Mouse (Mus musculus) left cerebral cortex, adult 2 months (tissue): ENCODE data around the gene Abhd6. TPM values are rescaled to one million over a fixed set of nuclear protein-coding genes. Genes with fewer than 3 reads are reported as not detected.

Experiments used
- DNase-seq, 2 experiments: peaks; one replicate each; pipeline ENCODE4 v3.0.0; 2021 to 2022; ENCODE audit warnings: low spot score in 2 of 2, mixed read lengths in 1 of 2; ENCODE audit errors: extremely low spot score in 1 of 2
- H3K27ac ChIP-seq: fragments of 200-600 bp; 2 replicates; pipeline ENCODE4 v1.8.1; 2022
- H3K4me3 ChIP-seq: fragments of 200-600 bp; 2 replicates; pipeline ENCODE4 v1.8.1; 2022
- CTCF ChIP-seq: fragments of 200-600 bp; IDR thresholded peaks from 2 replicates; pipeline ENCODE4 v1.8.1; 2022; ENCODE audit warnings: antibody characterized with exemption, mild to moderate bottlenecking, moderate library complexity
- intact Hi-C: fragments of 180-260 bp; cut with DNase I; formaldehyde crosslinking; loops from one replicate; pipeline ENCODE4 v1.15.1; 2025
- total RNA-seq, 2 experiments: library from RNA; stranded (reverse); gene quantifications; 2 replicates each; pipeline ENCODE4 v1.2.3; 2021

Abhd6 gene
- total RNA-seq, 2 experiments from 2014 or later, result 69.2 to 78.7 TPM

DNA sequence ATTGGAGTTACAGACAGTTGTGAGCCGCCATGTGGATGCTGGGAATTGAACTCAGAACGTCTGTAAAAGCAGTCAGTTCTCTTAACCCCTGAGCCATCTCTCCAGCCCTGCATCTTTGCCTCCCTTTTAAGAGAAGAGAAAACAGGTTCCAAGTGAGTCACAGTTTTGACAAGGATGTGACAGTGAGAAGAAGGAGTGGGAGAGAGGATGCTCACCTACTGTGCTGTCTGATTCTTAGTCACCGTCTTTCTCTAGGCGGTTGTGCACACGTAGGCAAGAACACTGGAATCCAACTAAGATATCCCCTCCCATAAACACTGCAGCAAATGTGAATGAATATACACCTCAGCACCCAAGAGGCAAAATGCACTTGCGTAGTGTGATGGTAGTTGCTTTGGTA is 27.5 kb upstream of the Abhd6 start:
- no peak for DNase-seq
- Histone ChIP-seq H3K27ac (no peak overlapping the region), H3K4me3 (no peak overlapping the region)
- intact Hi-C loops, result no loop called here
- no peak for TF ChIP-seq CTCF

DNA sequence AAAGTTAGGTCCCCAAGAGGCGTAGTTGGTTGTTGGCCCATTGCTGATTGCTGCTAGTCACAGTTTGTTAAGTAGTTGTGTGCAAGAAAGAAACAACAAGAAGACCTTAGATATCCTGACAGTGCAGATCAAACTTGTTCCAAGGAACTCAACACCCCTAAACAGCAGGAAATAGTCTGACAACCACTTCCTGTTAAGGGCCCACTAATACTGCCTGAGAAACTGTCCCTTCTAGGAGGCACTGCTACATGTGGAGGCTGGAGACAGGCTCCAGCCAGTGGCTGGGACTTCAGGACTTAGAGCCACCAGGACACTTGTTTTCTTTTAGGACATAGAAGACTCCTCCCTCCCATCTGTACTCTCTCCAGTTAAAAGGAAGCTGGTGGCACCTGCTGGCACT is 25.2 kb upstream of the Abhd6 start:
- intact Hi-C loops, result no loop called here
- TF ChIP-seq CTCF, result no peak
- Histone ChIP-seq H3K27ac (no peak overlapping the region), H3K4me3 (no peak overlapping the region)
- no peak for DNase-seq

DNA sequence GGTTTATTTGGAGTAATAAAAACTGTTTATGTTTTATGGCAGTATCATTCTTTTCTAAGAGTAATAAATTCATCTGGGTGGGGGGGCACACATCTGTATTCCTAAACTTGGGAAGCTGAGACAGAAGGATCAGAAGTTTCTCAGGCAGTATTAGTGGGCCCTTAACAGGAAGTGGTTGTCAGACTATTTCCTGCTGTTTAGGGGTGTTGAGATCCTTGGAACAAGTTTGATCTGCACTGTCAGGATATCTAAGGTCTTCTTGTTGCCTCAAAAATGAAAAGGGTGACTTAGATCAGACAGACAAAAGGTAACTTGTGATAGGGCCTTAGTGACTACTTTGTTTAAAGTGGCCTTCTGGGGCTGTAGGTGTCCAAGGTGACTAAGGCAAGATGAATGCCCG is 24.5 kb upstream of the Abhd6 start:
- Histone ChIP-seq H3K4me3 (no peak overlapping the region), H3K27ac (no peak overlapping the region)
- no peak for DNase-seq
- intact Hi-C loops, result no loop called here
- TF ChIP-seq CTCF, result no peak

DNA sequence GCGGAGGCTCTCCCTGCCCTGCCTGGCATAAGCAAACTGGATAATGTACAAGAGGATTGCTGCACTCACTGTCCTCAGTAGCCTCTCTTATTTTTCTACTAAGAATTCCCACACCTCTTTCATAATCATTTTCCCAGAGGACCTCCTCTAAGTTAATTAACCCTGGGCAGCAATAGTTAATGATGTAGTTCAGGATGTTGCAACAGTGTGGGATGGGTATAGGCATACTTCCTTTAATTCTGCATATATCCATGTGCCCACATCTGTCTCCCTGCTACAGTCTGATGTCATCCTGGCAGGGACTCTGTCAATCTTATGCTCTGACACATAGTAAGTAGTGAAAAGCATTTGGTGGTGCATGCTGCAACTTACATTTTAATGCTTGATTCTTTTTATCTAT is 21.5 kb upstream of the Abhd6 start:
- intact Hi-C loops, result no loop called here
- no peak for DNase-seq
- no peak overlapping the region for H3K4me3 ChIP-seq
- no peak for TF ChIP-seq CTCF
- no peak overlapping the region for H3K27ac ChIP-seq

DNA sequence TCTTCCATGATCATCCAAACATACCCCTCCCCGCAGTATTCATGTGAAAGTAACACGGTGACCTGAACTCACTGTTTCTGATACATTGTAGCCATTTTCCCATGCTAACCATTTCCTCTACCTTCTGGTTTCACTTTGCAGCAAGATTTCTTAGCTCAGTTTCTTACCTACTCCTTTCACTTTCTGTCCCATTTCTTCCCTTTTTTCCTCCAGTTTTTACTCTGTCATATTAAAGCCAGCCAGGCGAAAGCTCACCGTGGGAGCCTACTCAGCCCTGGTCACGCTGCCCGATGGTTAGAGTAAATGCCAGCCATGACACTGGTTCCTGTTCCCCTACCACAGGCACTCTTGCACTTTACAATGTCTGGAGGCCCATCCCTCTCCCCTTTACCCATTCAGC is 15.8 kb upstream of the Abhd6 start:
- H3K4me3 ChIP-seq, result no peak overlapping the region
- intact Hi-C loops, result no loop called here
- no peak for DNase-seq

DNA sequence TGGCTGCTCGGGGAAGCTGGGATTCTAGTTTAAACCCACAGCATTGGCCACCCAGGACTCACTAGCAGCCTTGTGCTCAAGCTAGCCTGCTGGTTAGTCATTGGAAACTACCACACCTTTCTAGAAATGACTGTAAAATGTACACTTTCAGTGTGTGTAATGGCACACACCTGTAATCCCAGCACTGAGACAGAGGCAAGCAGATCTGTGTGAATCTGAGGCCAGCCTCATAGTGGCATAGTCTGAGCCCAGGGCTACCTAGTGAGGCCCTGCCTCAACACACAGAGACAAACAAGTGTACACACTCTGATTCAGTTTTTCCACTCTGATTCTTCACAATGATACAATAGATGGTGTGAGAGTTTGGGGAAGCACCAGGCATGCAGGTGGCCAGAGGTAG is 13.3 kb upstream of the Abhd6 start:
- intact Hi-C loops, result no loop called here
- TF ChIP-seq CTCF, result no peak
- H3K27ac ChIP-seq, result no peak overlapping the region
- DNase-seq, result no peak
- H3K4me3 ChIP-seq, result no peak overlapping the region

More for the DNA sequence above, 15.8 kb upstream of the Abhd6 start:
- H3K27ac ChIP-seq, result no peak overlapping the region
- no peak for TF ChIP-seq CTCF

DNA sequence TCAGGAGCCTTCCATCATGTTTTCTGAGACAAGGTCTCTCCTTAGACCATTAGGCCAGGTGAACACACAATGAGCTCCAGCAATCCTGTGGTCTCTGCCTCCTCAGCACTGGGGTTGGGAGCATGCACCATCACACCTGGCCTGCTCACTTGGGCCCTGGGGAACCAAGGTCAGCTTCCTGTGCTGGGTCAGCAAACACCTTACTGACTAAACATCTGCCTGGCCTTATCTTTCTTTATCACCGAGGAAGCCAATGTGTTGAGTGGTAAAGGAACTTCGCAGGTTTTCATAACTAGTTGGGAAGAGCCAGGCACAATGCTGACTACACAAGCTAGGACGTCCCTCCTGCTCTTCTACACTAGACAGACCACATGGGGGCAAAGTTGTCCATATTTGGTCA is 12.7 kb upstream of the Abhd6 start:
- Histone ChIP-seq H3K4me3 (no peak overlapping the region), H3K27ac (no peak overlapping the region)
- TF ChIP-seq CTCF, result no peak
- no peak for DNase-seq
- intact Hi-C loops, result no loop called here

DNA sequence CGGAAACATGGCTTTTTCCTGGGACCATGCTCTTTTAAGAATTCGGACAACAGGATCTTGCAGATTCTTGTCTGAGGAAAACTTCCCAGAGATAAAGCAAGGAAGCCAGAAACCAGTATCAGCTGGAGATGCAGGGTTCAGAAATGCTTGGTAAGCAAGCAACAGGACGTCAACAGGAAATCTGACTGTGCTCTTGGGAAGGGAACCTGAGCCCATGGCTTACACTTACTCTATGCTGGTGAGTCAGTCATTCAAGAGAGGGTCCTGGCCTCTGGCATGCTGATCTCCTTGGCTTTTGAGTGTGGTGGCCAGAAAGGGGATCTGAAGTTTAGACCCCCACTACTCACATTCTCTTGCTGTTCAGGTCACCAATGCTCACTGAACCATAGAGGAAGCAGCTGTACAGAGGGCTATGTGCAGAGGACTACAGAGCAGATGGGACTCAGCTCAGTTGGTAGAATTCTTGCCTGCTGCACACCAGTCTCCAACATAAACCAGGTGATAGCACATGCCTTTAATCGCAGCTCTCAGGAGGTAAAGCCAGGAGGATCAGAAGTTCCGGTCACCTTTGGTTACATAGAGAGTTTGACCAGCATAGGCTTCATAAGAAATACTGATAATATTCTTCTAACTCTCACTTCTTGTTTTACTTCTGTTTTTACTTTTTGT is 11.5 kb upstream of the Abhd6 start:
- TF ChIP-seq CTCF, result no peak
- intact Hi-C loops, result no loop called here
- H3K4me3 ChIP-seq, result no peak overlapping the region
- H3K27ac ChIP-seq, result no peak overlapping the region
- no peak for DNase-seq

DNA sequence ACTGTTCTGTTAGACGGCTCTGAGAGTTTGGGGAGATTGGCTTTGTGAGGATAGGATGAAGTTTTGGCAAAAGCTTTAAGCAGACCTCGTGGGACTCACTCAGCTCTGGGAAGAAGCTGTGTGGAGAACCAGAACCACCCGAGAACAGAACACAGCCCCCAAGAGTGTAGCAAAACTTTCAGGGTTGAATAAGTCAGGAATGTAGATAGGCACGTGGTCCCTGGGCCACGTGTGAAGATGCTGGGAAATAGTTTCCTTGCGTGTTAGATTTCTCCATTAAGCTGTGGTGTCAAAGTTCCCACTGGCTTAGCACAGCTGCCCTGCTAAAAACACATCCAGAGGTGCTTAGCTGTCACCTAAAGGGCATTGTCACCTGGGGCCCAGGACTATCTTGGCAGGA is 10.5 kb upstream of the Abhd6 start:
- no peak for TF ChIP-seq CTCF
- no peak for DNase-seq
- Histone ChIP-seq H3K27ac (no peak overlapping the region), H3K4me3 (no peak overlapping the region)
- intact Hi-C loops, result no loop called here

DNA sequence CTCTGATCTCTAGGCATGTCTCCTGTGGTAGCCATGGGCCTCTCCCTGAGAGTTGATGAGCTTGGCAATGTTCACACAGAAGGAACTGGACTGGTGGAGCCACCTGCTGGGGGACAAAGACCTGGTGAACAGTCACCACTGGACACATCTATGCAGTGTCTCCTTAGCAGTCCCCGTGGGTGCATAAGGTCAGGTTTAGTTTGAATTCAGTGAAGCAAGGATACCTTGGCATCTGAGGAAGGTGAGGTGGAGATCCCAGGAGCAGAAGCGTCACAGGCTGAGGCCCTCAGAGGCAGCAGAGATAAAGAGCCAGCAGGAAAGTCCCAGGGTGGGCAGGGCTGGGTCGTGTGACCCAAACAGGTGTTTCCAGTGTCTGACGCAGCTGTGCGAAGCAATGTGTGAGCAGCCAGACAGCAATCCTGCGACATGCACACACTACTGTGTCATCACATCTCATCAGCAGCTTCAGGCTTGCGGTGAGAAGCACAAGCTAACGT is 8.4 kb upstream of the Abhd6 start, which contains the start of gene Dnase1l3:
Gene Dnase1l3 (minus strand): TSS at position 303 of the 497 bp plus-strand sequence.
- intact Hi-C loops, result no loop called here
- no peak for DNase-seq
- TF ChIP-seq CTCF, result peak; percentile 46
- Histone ChIP-seq H3K27ac (no peak within 1 kb of the TSS), H3K4me3 (no peak within 1 kb of the TSS)

DNA sequence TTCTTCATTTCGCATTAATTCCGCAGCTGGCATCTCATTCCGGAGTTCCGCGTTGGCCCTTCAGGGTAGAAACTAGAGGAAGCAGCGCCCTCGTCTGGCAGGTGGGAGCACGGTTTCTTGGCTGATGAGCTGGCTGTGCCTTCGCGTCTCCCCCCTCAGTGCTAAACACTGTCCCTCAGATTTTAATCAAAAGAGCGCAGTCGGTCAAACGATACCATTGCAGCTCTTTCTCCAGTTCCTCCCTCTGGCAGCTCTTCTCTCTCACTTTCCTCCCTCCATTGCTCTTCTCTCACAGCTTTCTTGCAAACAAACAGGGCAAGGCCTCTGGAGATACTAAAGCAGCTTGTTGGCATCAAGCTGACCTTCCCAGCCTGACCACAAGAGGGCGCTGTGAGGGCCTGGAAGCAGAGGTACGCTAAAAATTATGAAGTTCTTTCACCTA is 5.4 kb upstream of the Abhd6 start:
- TF ChIP-seq CTCF, result peak; percentile 77
- DNase-seq, result peak; percentile 90 to 92
- Histone ChIP-seq H3K4me3 (0 out of 2 replicates have a peak overlapping the region, but pooled peaks have one; percentile 22), H3K27ac (no peak overlapping the region)
- intact Hi-C loops, result loop anchor here (1.0 to 2.0 kb wide), 2 partner anchors 48 to 180 kb away; partner anchors contain the start of gene Flnb

DNA sequence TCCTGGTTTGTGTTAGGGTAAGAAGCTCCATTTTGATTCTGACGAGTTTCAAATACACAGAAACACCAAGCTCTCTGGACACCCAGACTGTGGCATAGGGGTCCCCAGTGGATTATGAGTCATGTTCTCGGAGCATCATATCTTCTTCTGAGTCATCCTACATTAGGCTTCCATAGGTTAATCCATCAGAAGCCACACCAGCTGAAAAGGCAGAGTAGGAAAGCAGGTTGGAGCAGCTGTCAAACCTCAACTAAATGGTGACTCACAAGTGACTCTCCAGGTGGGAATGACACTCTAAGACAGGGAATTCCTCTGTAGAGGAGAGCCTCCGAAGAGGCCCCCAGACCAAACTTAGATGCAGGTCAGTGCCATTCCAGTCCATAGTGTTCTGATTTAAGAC is 3.7 kb upstream of the Abhd6 start:
- H3K4me3 ChIP-seq, result no peak overlapping the region
- intact Hi-C loops, result no loop called here
- no peak overlapping the region for H3K27ac ChIP-seq
- no peak for TF ChIP-seq CTCF
- DNase-seq, result no peak

DNA sequence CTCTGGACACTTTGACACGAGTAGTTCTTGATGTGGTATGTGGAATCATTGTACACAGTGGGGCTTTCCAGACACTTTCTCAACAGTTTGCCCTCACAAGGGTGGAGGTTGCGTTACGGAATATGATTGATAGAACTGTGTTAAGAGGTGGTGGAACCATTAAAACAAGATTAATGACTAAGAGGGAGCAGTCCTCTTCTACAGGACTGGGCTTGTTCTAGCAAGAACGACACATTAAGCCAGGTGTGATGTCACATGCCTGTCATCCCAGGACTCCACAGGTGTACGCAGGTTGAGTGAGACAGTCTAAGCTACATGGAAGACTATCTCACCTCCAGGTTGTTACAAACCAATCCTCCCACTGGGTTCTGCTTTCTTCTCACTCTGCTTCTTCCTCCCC is 3.3 kb upstream of the Abhd6 start:
- no peak overlapping the region for H3K27ac ChIP-seq
- no peak overlapping the region for H3K4me3 ChIP-seq
- no peak for TF ChIP-seq CTCF
- intact Hi-C loops, result no loop called here
- DNase-seq, result no peak
